Mouse (Mus musculus) midbrain, embryonic 16.5 days (tissue): ENCODE data around the gene Ccser1. TPM values are rescaled to one million over a fixed set of nuclear protein-coding genes. Genes with fewer than 3 reads are reported as not detected.

Experiments used
- ATAC-seq: fragments of 200-750 bp; cut with Nextera tagmentation; 2 replicates; pipeline ENCODE4 v1.8.0; 2017; ENCODE audit warnings: moderate TSS enrichment
- H3K27ac ChIP-seq: fragments of 300-500 bp; sonication (generic); 2 replicates; pipeline ENCODE4 v1.5.1; 2014; ENCODE audit warnings: mild to moderate bottlenecking, low read length, mixed read lengths
- H3K27me3 ChIP-seq: fragments of 300-500 bp; sonication (generic); 2 replicates; pipeline ENCODE4 v1.6.1; 2014; ENCODE audit warnings: low read depth, low read length, mixed read lengths; ENCODE audit not compliant: control insufficient read depth, insufficient read depth
- H3K36me3 ChIP-seq: fragments of 300-500 bp; sonication (generic); 2 replicates; pipeline ENCODE4 v1.6.1; 2014; ENCODE audit warnings: mild to moderate bottlenecking, low read length, moderate library complexity, mixed read lengths; ENCODE audit not compliant: control insufficient read depth, insufficient read depth
- H3K4me1 ChIP-seq: fragments of 300-500 bp; sonication (generic); 2 replicates; pipeline ENCODE4 v1.6.1; 2014; ENCODE audit warnings: mild to moderate bottlenecking, low read length, mixed read lengths; ENCODE audit not compliant: control insufficient read depth, insufficient read depth
- H3K4me2 ChIP-seq: fragments of 300-500 bp; sonication (generic); 2 replicates; pipeline ENCODE4 v1.6.1; 2014; ENCODE audit warnings: mild to moderate bottlenecking, low read length, mixed read lengths
- H3K4me3 ChIP-seq: fragments of 300-500 bp; sonication (generic); 2 replicates; pipeline ENCODE4 v1.5.1; 2014; ENCODE audit warnings: low read depth, mild to moderate bottlenecking, low read length, moderate library complexity, mixed read lengths
- H3K9ac ChIP-seq: fragments of 300-500 bp; sonication (generic); 2 replicates; pipeline ENCODE4 v1.6.1; 2014; ENCODE audit warnings: low read depth, low read length, mixed read lengths
- H3K9me3 ChIP-seq: fragments of 300-500 bp; sonication (generic); replicated peaks from 2 replicates; pipeline ENCODE4 v1.6.1; 2014; ENCODE audit warnings: mild to moderate bottlenecking, low read length, mixed read lengths; ENCODE audit not compliant: control insufficient read depth, poor library complexity, severe bottlenecking
- WGBS: fragments of 180-500 bp; shearing (Covaris S2); extraction: QIAGEN DNeasy Blood & Tissue Kit; methylation state at CpG from one replicate; pipeline ENCODE4 v1.1.7; 2014; 5-methylcytosine and 5-hydroxymethylcytosine counted together
- polyA plus RNA-seq: library from polyadenylated mRNA; unstranded; fragments of >200 nt; fragmentation: Nextera tagmentation; extraction: Ambion mirVana; gene quantifications from 2 replicates; pipeline ENCODE4 v1.2.1, GENCODE M21; 2015

Ccser1 gene
- polyA plus RNA-seq, 1 experiment from 2014 or later = 19.8 TPM

GRCm38 (mm10) chr6:61261381-61261780, 81.3 kb downstream of the Ccser1 start:
- ATAC-seq = no peak
- no peak overlapping the region for H3K4me3 ChIP-seq
- H3K27me3 ChIP-seq = no peaks in the 10 kb centered on the region
- 80% methylated on average over 3 of the region's 3 CpGs for WGBS
- H3K9me3 ChIP-seq = no peaks in the 10 kb centered on the region
- H3K36me3 ChIP-seq = no peaks in the 10 kb centered on the region
- no peak overlapping the region for H3K9ac ChIP-seq
- H3K4me2 ChIP-seq = no peak overlapping the region
- no peaks in the 10 kb centered on the region for H3K4me1 ChIP-seq
- H3K27ac ChIP-seq = no peak overlapping the region

GRCm38 (mm10) chr6:61262448-61262847, 82.3 kb downstream of the Ccser1 start:
- no peak for ATAC-seq
- Histone ChIP-seq H3K27me3 (no peaks in the 10 kb centered on the region), H3K9me3 (no peaks in the 10 kb centered on the region), H3K9ac (no peak overlapping the region), H3K4me3 (no peak overlapping the region), H3K4me2 (no peak overlapping the region), H3K27ac (no peak overlapping the region), H3K36me3 (no peaks in the 10 kb centered on the region), H3K4me1 (no peaks in the 10 kb centered on the region)
- WGBS = 83% methylated on average over 1 of the region's 1 CpGs

GRCm38 (mm10) chr6:61263291-61263690, 83.2 kb downstream of the Ccser1 start:
- Histone ChIP-seq H3K36me3 (no peaks in the 10 kb centered on the region), H3K4me3 (no peak overlapping the region), H3K4me2 (no peak overlapping the region), H3K9ac (no peak overlapping the region), H3K27ac (no peak overlapping the region), H3K27me3 (no peaks in the 10 kb centered on the region), H3K9me3 (no peaks in the 10 kb centered on the region), H3K4me1 (no peaks in the 10 kb centered on the region)
- 17% methylated on average over 1 of the region's 1 CpGs for WGBS
- no peak for ATAC-seq

GRCm38 (mm10) chr6:61271033-61271432, 90.9 kb downstream of the Ccser1 start:
- no peak for ATAC-seq
- no peak overlapping the region for H3K4me2 ChIP-seq
- H3K4me3 ChIP-seq = no peak overlapping the region
- WGBS = 83% methylated on average over 1 of the region's 2 CpGs
- no peaks in the 10 kb centered on the region for H3K4me1 ChIP-seq
- no peak overlapping the region for H3K9ac ChIP-seq
- no peaks in the 10 kb centered on the region for H3K9me3 ChIP-seq
- H3K27me3 ChIP-seq = no peaks in the 10 kb centered on the region
- no peaks in the 10 kb centered on the region for H3K36me3 ChIP-seq
- no peak overlapping the region for H3K27ac ChIP-seq

GRCm38 (mm10) chr6:61273430-61273829, 93.3 kb downstream of the Ccser1 start:
- Histone ChIP-seq H3K4me2 (no peak overlapping the region), H3K4me1 (no peaks in the 10 kb centered on the region), H3K9ac (no peak overlapping the region), H3K36me3 (no peaks in the 10 kb centered on the region), H3K4me3 (no peak overlapping the region), H3K9me3 (no peaks in the 10 kb centered on the region), H3K27ac (no peak overlapping the region), H3K27me3 (no peaks in the 10 kb centered on the region)
- WGBS = 79% methylated on average over 3 of the region's 3 CpGs
- no peak for ATAC-seq

GRCm38 (mm10) chr6:61279506-61279905, 99.4 kb downstream of the Ccser1 start:
- Histone ChIP-seq H3K9ac (no peak overlapping the region), H3K4me1 (no peaks in the 10 kb centered on the region), H3K36me3 (no peaks in the 10 kb centered on the region), H3K27me3 (no peaks in the 10 kb centered on the region), H3K27ac (no peak overlapping the region), H3K4me2 (no peak overlapping the region), H3K4me3 (no peak overlapping the region), H3K9me3 (no peaks in the 10 kb centered on the region)
- WGBS = 81% methylated on average over 7 of the region's 7 CpGs
- ATAC-seq = no peak

- Histone ChIP-seq H3K9ac (no peak overlapping the region), H3K4me1 (no peaks in the 10 kb centered on the region), H3K4me3 (no peak overlapping the region), H3K36me3 (no peaks in the 10 kb centered on the region), H3K27me3 (no peaks in the 10 kb centered on the region), H3K9me3 (no peaks in the 10 kb centered on the region), H3K4me2 (no peak overlapping the region), H3K27ac (no peak overlapping the region)
- ATAC-seq = no peak
- 78% methylated on average over 3 of the region's 3 CpGs for WGBS
These were observed 112.8 kb downstream of the Ccser1 start for GRCm38 (mm10) chr6:61292927-61293326.

- Histone ChIP-seq H3K4me3 (no peak overlapping the region), H3K27me3 (no peaks in the 10 kb centered on the region), H3K27ac (no peak overlapping the region), H3K9ac (no peak overlapping the region), H3K4me2 (no peak overlapping the region), H3K4me1 (no peaks in the 10 kb centered on the region), H3K9me3 (no peaks in the 10 kb centered on the region), H3K36me3 (no peaks in the 10 kb centered on the region)
- WGBS = 41% methylated on average over 4 of the region's 4 CpGs
- ATAC-seq = no peak
These were observed 115.4 kb downstream of the Ccser1 start for GRCm38 (mm10) chr6:61295535-61295934.

GRCm38 (mm10) chr6:61296188-61297037, 116.3 kb downstream of the Ccser1 start:
- ATAC-seq = 0 out of 2 replicates have a peak, but pooled peaks have one; percentile 16
- Histone ChIP-seq H3K9ac (no peak overlapping the region), H3K4me2 (no peak overlapping the region), H3K9me3 (no peaks in the 10 kb centered on the region), H3K27me3 (no peaks in the 10 kb centered on the region), H3K4me3 (no peak overlapping the region), H3K4me1 (no peaks in the 10 kb centered on the region), H3K27ac (no peak overlapping the region), H3K36me3 (no peaks in the 10 kb centered on the region)
- 55% methylated on average over 6 of the region's 6 CpGs for WGBS
